13 mouse cellular contexts compared by ENCODE assay signal in genomic region chr10:78745453-78746232, GRCm38 (mm10). TPM values are rescaled to one million over a fixed set of nuclear protein-coding genes. Genes with fewer than 3 reads are reported as not detected.
A peak's percentile ranks its signal among the peaks of the same experiment; 100 is the strongest.
DNase-seq lines count a peak whose midpoint lies in the region; ATAC-seq and TF ChIP-seq lines count a peak whose summit lies in the region.
"Had no signal": no experiment of that assay in that cellular context is flagged by ENCODE, and none has a peak within 500 bp of the region (broad histone marks: within the 10 kb centered on the region; RNA-seq: fewer than 3 reads in every experiment).

No protein-coding gene starts in this region.

- no peak overlapping the region for H3K4me2 ChIP-seq in hindbrain, postnatal 0 days (ENCODE audit: low read depth, low read length)
- H3K4me2 ChIP-seq in hindbrain, embryonic 16.5 days (ENCODE audit: low read length), result no peak overlapping the region
- H3K4me2 ChIP-seq in kidney, postnatal 0 days (ENCODE audit: low read length), result no peak overlapping the region
- H3K4me2 ChIP-seq: forebrain, embryonic 12.5 days; limb, embryonic 12.5 days had no signal

- WGBS in hindbrain, postnatal 0 days, result 60% methylated on average over 4 of the region's 4 CpGs
- 62% methylated on average over 4 of the region's 4 CpGs for WGBS in hindbrain, embryonic 16.5 days
- WGBS in kidney, postnatal 0 days, result 55% methylated on average over 4 of the region's 4 CpGs

- no peaks in the 10 kb centered on the region for H3K36me3 ChIP-seq in hindbrain, postnatal 0 days (ENCODE audit: insufficient read depth, low read length)
- no peaks in the 10 kb centered on the region for H3K36me3 ChIP-seq in hindbrain, embryonic 16.5 days (ENCODE audit: control insufficient read depth, insufficient read depth, low read length)
- H3K36me3 ChIP-seq in kidney, postnatal 0 days (ENCODE audit: insufficient read depth, low read length), result no peaks in the 10 kb centered on the region
- H3K36me3 ChIP-seq: forebrain, embryonic 12.5 days; limb, embryonic 12.5 days had no signal

- ATAC-seq in hindbrain, postnatal 0 days, result no peak
- ATAC-seq in hindbrain, embryonic 16.5 days, result no peak
- peak; percentile 83 for ATAC-seq in kidney, postnatal 0 days (replicated peaks; ENCODE audit: low FRiP score, low read depth)
- ATAC-seq: inflammation-experienced regulatory T-cells, adult 6 months had no signal

- H3K4me3 ChIP-seq in hindbrain, postnatal 0 days (ENCODE audit: low read length), result no peak overlapping the region
- no peak overlapping the region for H3K4me3 ChIP-seq in hindbrain, embryonic 16.5 days (ENCODE audit: low read length)
- H3K4me3 ChIP-seq in kidney, postnatal 0 days (replicated peaks; ENCODE audit: low read depth, low read length), result no peak overlapping the region
- H3K4me3 ChIP-seq: forebrain, embryonic 12.5 days; limb, embryonic 12.5 days had no signal

- no peaks in the 10 kb centered on the region for H3K27me3 ChIP-seq in hindbrain, postnatal 0 days (ENCODE audit: insufficient read depth, low read length)
- no peaks in the 10 kb centered on the region for H3K27me3 ChIP-seq in hindbrain, embryonic 16.5 days (replicated peaks; ENCODE audit: control insufficient read depth, insufficient read depth, low read length)
- no peaks in the 10 kb centered on the region for H3K27me3 ChIP-seq in kidney, postnatal 0 days (ENCODE audit: insufficient read depth, low read length)

- DNase-seq in hindbrain, postnatal 0 days (ENCODE audit: low spot score), result peak; percentile 7
- DNase-seq in 416B (ENCODE audit: low read depth) (peak; percentile 11), R1 (ENCODE audit: low read depth, low spot score) (peak; percentile 74), adipocyte (ENCODE audit: low spot score) (no peak)
- DNase-seq in kidney, postnatal 0 days (ENCODE audit: low spot score), result no peak
- DNase-seq in spleen, postnatal 4 days (ENCODE audit: low spot score in 2 of 2), result no peak
- no peak for DNase-seq in thymus, postnatal 10 days (ENCODE audit: low spot score in 2 of 2)

- H3K27ac ChIP-seq in hindbrain, postnatal 0 days, result no peak overlapping the region
- H3K27ac ChIP-seq in hindbrain, embryonic 16.5 days (ENCODE audit: low read depth, low read length), result no peak overlapping the region
- no peak overlapping the region for H3K27ac ChIP-seq in kidney, postnatal 0 days
- H3K27ac ChIP-seq: forebrain, embryonic 12.5 days; limb, embryonic 12.5 days had no signal

- no peaks in the 10 kb centered on the region for H3K9me3 ChIP-seq in hindbrain, postnatal 0 days (ENCODE audit: low read length)
- H3K9me3 ChIP-seq in hindbrain, embryonic 16.5 days (ENCODE audit: control insufficient read depth, low read length), result no peaks in the 10 kb centered on the region
- H3K9me3 ChIP-seq in kidney, postnatal 0 days (replicated peaks; ENCODE audit: low read length), result no peaks in the 10 kb centered on the region
- H3K9me3 ChIP-seq: forebrain, embryonic 12.5 days; limb, embryonic 12.5 days had no signal

- H3K4me1 ChIP-seq in hindbrain, postnatal 0 days (ENCODE audit: insufficient read depth, low read length), result 0 out of 2 replicates have a peak, but pooled peaks cover 3% of the 10 kb centered on the region
- no peaks in the 10 kb centered on the region for H3K4me1 ChIP-seq in hindbrain, embryonic 16.5 days (ENCODE audit: control insufficient read depth, insufficient read depth, low read depth, low read length)
- H3K4me1 ChIP-seq in kidney, postnatal 0 days (replicated peaks; ENCODE audit: insufficient read depth, low read length), result 0 out of 2 replicates have a peak, but pooled peaks cover 5% of the 10 kb centered on the region

- H3K9ac ChIP-seq in hindbrain, postnatal 0 days (replicated peaks; ENCODE audit: low read length), result no peak overlapping the region
- no peak overlapping the region for H3K9ac ChIP-seq in hindbrain, embryonic 16.5 days (ENCODE audit: low read depth, low read length)
- no peak overlapping the region for H3K9ac ChIP-seq in kidney, postnatal 0 days (ENCODE audit: low read depth, low read length)
- H3K9ac ChIP-seq: forebrain, embryonic 12.5 days; limb, embryonic 12.5 days had no signal

- TF ChIP-seq CTCF in hindbrain, postnatal 0 days (IDR thresholded peaks at IDR 0.05; ENCODE audit: low read depth), result peak; percentile 46
- peak; percentile 47 for TF ChIP-seq CTCF in kidney, postnatal 0 days (IDR thresholded peaks at IDR 0.05; ENCODE audit: low read depth)

RNA-seq across cellular contexts. Expression of gene Ccdc105, which starts 7.2 kb away (rescaled TPM):
- total RNA-seq in hindbrain, postnatal 0 days (2014; rRNA removed), result not detected in 2 replicates
- 0.16 and 0.28 TPM in 2 replicates for polyA plus RNA-seq in hindbrain, postnatal 0 days (2015; fragmentation: Nextera tagmentation; extraction: Ambion mirVana)
- 0.25 and 0.26 TPM in 2 replicates for polyA plus RNA-seq in hindbrain, embryonic 16.5 days (2015; fragmentation: Nextera tagmentation; extraction: Ambion mirVana)
- polyA plus RNA-seq in kidney, postnatal 0 days (2015; fragmentation: Nextera tagmentation; extraction: Ambion mirVana), result not detected in 2 replicates
- total RNA-seq: heart, adult 8-10 months had no signal
- polyA plus RNA-seq: inflammation-experienced regulatory T-cells, adult 6 months had no signal

RNA-seq across cellular contexts. Expression of gene Casp14, which starts 27.5 kb away (rescaled TPM):
- total RNA-seq in hindbrain, postnatal 0 days (2014; rRNA removed), result not detected in 2 replicates
- not detected in 2 replicates for polyA plus RNA-seq in hindbrain, postnatal 0 days (2015; fragmentation: Nextera tagmentation; extraction: Ambion mirVana)
- not detected in 2 replicates for polyA plus RNA-seq in hindbrain, embryonic 16.5 days (2015; fragmentation: Nextera tagmentation; extraction: Ambion mirVana)
- polyA plus RNA-seq in kidney, postnatal 0 days (2015; fragmentation: Nextera tagmentation; extraction: Ambion mirVana), result not detected in 2 replicates
- total RNA-seq: heart, adult 8-10 months had no signal
- polyA plus RNA-seq: forebrain, embryonic 12.5 days; inflammation-experienced regulatory T-cells, adult 6 months; testis, adult 2 months had no signal

RNA-seq across cellular contexts. Expression of gene Slc1a6, which starts 34.7 kb away (rescaled TPM):
- 79.2 and 80.1 TPM in 2 replicates for total RNA-seq in hindbrain, postnatal 0 days (2014; rRNA removed)
- 38.8 and 41.3 TPM in 2 replicates for polyA plus RNA-seq in hindbrain, postnatal 0 days (2015; fragmentation: Nextera tagmentation; extraction: Ambion mirVana)
- 32.6 and 37.3 TPM in 2 replicates for polyA plus RNA-seq in hindbrain, embryonic 16.5 days (2015; fragmentation: Nextera tagmentation; extraction: Ambion mirVana)
- 0.34 and 0.59 TPM in 2 replicates for polyA plus RNA-seq in kidney, postnatal 0 days (2015; fragmentation: Nextera tagmentation; extraction: Ambion mirVana)
- total RNA-seq: heart, adult 8-10 months had no signal
- polyA plus RNA-seq: inflammation-experienced regulatory T-cells, adult 6 months had no signal

Comparison
In these comparisons a context has a peak if more than half of its experiments do, and no peak if none do; other contexts are left out.
1. DNase-seq: peak in hindbrain, postnatal 0 days (single experiment), 416B (single experiment) and R1 (single experiment); none in kidney, postnatal 0 days (single experiment), adipocyte (single experiment), spleen, postnatal 4 days (0 of 2) and thymus, postnatal 10 days (0 of 2).
2. RNA of gene Slc1a6, which starts 34.7 kb away (polyA plus RNA-seq): 38.8 to 41.3 TPM in hindbrain, postnatal 0 days and 32.6 to 37.3 TPM in hindbrain, embryonic 16.5 days; 0.34 to 0.59 TPM in kidney, postnatal 0 days; every median in the first group is over 10 times any median in the second.